Mouse (Mus musculus): ENCODE measurements around the gene Clip2.

The Clip2 gene

DNA sequence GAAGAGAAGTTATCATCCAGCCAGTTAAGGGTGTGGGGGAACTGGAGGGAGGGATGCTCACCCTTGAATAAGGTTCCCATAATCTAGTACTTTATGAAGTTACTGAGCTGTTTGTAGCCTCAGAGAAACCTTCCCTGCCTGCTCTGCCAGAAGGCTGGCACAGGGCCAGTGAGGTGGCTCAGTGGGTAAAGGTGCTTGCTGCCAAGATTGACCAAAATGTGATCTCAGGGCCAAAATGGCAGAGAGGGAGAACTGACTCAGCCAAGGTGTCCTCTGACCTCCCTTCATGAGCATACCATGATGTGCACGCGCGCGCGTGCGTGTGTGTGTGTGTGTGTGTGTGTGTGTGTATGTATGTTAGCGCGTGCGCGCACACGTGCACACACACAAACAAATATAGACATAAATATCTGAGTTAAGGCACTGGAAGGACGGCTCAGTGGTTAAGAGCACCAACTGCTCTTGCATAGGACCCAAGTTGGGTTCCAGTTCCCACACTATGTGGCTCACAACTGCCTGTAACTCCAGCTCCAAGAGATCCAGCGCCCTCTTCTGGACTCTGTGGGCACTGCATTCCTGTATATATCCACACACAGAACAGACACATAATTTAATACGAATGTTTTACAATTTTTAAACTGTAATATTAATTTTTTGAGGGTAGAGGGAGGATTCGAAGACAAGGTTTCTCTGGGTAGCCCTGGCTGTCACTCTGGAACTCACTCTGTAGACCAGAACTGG lies 26.1 kb downstream of the Clip2 start:
- DNase-seq (ENCODE audit: low spot score in 2 of 2): no peak

DNA sequence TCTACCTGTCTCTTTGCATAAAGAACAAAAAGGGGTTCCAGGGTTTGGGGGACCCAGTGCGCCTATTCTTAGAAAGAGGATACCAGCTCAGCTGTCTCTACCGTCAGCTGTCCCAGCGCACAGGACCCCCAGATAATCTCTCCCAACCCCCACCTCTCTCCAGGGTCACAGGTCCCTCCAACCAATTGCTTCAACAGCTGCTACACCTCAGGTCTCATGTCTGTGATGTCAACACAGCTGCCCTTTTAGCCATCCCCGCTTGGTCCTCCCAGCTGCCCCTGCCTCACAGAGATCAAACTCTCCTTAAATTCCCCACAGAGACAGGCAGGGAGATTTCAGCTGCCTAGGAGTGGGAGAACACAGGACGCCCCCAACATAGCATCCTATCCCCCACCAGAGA lies 28.5 kb downstream of the Clip2 start:
- DNase-seq (ENCODE audit: low spot score in 2 of 2): no peak

DNA sequence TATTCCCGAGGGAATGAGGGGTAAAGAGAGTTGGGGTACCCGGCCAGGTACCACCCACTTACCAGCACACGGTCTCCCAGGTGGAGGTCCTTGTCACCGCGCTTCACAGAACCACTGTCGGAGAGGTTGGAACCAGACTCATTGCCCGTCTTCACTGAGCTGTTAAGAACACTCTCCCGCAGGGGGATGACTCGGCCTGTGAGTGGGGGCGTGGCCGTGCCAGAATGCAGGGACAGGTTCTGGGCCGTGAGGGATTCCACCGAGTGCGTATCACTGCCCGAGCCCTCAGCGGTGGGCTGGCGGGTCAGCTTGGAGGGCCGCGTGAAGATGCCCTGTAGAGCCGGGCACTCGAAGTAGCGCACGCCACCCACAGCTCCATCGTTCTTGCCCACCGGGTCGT lies 29.7 kb downstream of the Clip2 start:
- DNase-seq (ENCODE audit: low spot score in 2 of 2): no peak

DNA sequence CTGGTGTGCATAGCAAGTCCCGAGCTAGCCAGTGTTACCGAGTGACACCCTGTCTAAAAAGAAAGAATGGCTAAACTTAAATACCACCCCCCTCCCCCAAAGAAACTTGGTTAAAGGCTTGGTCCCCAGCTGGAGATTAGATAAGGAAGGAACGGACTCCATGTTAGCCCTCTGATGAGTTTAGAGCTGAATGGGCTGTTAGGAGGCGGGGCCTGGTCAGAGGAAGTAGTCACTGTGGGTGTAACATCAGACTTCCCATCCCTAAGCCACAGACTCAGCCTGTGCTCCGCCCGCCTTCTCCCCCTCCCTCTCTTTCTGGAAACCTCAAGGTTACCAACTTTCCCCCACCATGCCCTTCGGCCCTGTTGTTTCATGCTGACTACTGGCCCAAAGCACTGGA lies 30.4 kb downstream of the Clip2 start:
- no peak for DNase-seq (ENCODE audit: low spot score in 2 of 2)

DNA sequence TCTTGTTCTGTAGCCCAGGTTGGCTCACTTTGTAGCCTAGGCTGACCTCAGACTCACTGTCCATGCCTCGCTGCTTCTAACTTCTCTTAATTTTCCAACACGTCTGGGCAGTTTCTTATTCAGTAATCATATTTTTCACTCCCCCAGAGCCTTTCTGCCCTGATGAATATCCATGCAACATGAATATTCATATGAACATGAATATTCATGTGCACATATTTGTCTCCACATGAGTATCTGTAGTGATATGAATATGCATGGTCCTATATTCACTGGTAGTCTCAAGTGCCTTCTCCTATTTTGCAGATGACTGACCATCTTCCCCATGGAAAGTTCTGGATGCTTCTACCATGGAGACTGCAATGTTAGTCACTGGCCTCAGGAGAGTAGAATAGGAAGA lies 31.1 kb downstream of the Clip2 start:
- no peak for DNase-seq (ENCODE audit: low spot score in 2 of 2)

DNA sequence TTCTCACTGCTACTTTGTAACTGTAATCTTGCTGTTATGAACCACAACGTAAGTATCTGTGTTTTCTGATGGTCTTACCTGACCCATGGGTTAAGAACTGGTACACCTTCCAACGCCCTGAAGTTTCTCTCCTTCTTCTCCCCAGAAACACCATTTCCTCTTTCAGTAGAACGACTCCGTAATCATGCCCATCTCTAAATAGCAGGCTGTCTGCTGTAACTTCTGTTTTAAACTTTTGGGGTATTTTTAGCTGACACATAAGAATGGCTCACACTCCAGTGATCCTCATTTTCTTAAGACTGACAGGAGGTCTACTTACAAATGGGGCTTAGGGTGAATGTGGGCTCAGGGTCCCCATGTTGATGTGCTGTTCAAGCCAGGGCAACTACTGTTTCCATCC lies 32.1 kb downstream of the Clip2 start:
- DNase-seq (ENCODE audit: low spot score in 2 of 2): no peak

DNA sequence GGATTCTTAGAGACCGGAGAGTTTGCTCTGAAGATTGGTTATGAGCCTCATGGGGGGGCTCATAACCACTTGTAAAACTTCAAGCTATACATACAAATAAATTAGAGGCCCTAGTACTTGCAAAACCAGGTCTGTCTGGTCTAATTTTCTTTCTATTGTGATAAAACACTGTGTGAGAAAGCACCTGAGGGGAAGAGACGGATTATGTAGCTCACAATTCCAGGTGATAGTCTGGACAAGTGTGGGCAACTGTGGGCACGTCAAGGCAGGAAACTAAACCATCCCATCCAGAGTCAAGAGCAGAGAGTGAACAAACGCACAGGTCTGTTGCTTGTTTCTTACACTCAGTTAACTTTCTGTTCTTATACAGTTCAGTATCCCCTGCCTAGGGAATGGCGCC lies 32.8 kb downstream of the Clip2 start:
- DNase-seq (ENCODE audit: low spot score in 2 of 2): no peak

DNA sequence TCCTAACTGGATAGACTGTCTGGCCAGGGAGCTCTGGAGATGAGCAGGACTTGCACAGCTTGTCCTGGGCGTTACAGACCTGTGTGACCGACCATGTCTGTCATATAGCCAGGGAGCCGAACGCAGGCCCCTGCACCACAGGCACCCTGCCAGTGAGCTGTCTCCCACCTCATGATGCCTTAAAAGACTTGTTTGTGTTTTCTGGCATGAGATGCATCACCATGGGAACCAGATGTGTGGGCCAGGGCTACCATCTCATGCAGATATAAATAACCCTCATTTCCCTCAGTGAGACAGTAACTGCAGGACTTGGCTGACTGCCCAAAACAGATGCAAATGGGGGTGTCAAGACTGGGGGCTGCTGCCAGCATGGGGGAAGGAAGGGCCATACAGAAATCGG lies 40.1 kb downstream of the Clip2 start:
- no peak for DNase-seq (ENCODE audit: low spot score in 2 of 2)

DNA sequence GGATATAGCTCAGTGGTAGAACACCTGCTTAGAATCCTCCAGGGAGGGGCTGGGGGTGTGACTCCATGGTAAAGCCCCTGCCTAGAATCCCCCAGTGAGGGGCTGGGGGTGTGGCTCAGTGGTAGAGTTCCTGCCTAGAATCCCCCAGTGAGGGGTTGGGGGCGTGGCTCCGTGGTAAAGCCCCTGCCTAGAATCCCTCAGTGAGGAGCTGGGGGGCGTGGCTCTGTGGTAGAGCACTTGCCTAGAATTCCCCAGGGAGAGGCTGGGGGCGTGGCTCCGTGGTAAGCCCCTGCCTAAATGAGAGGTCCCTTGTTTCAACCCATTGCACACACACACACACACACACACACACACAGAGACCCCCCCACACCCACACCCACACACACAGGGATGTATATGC lies 42.0 kb downstream of the Clip2 start:
- DNase-seq (ENCODE audit: low spot score in 2 of 2): no peak

DNA sequence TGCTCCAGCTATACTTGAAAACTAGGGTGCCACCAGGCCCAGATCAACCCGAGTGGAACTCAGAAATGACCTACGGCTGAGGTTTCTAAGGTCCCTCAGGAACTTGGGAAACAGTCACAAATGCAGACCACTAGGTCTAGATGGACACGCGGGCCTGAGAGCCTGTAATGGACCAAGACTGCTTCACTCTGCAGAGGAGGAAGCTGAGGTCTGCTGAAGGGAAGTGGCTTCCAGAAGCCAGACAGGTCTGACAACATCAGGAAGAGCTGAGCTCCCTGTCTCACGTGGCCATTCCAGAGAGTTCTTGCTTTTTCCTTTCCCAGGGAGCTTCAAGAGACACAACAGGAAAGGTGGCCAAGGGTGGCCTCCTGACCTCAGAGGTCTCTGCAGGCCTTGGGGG lies 43.3 kb downstream of the Clip2 start:
- no peak for DNase-seq (ENCODE audit: low spot score in 2 of 2)

DNA sequence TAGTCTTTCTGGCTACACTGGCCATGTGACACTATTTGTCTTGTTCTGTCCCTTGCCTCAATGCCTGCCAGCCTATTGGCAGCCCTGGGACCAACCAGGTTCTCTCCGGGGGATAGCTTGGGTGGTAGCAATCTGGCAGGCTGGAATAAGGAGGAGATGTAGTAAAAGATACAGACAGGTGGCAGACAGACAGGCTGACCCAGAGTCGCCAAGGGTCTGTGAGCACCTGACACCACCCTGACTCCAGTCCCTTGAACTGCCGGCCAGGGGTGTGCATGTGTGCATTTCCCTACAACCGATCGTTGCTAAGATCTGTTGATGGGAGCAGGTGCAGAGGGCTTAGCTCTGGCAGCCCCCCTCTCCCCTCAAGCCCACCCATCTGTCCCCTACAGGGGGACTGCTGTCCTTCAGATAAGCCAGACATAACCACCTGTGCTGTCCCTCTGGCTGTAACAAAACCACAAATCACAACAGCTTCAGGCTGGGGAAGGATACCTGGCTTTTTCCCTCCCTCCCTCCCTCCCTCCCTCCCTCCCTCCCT lies 44.3 kb downstream of the Clip2 start:
- no peak for DNase-seq (ENCODE audit: low spot score in 2 of 2)

DNA sequence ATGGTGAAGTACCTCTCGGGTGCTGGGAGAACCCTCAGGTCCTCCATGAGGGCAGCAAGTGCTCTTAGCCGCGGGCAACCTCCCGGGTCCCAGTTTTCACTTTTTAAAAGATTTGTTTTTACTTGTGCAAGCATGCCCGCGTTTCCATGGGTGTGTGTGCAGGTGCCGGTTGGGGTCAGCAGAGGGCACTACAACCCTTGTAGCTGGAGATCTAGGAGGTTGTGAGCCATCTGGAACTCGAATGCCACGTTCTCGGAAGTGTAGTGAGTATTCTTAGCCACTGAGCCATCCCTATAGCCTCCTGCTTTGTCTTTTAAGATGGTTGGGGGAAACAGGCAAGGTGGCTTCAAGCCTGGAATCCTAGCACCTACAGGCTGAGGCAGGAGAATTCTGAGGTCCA lies 44.9 kb downstream of the Clip2 start:
- DNase-seq (ENCODE audit: low spot score in 2 of 2): peak; percentile 66 to 77

DNA sequence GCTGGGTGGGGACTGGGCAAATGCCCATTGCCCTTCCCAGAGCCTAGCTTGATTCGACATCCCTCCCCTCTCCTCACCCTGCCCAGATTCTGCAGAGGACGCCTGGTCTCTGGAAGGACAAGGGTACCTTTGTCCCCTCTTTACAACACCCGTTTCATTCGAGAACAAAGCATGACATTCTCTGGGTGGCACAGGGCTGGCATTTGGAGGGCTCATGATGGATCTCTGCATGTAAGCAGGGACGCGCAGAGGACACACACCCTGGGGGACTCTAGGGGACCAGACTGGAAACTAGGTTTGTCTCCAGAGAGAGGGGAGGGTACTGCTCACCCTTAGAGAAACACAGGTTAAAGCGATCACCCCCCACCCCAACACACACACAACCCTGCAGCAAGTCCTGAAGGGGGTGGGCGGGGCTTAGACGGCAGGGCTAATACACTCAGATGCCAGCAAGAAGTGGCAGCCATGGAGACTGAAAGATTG lies 46.4 kb downstream of the Clip2 start:
- DNase-seq (ENCODE audit: low spot score in 2 of 2): no peak

DNA sequence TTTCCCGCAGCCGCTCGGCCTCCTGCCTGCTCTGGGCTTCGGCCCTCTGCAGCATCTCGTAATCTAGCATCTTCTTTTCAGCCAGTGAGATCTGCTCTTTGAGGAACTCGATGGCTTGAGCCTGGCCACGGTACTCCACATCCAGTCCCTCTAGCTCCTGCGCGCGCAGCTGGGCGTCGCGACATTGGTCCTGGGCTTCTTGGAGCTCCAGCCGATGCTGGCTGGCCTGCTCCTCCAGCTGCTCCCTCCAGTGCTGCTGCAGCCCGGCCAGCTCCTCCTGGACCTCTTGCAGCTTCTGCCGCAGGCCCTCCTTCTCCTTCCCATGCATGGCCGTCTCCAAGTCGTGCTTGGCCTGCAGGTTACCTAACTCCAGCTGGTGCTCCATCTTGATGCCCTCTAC lies 49.6 kb downstream of the Clip2 start:
- DNase-seq (ENCODE audit: low spot score in 2 of 2): no peak

DNA sequence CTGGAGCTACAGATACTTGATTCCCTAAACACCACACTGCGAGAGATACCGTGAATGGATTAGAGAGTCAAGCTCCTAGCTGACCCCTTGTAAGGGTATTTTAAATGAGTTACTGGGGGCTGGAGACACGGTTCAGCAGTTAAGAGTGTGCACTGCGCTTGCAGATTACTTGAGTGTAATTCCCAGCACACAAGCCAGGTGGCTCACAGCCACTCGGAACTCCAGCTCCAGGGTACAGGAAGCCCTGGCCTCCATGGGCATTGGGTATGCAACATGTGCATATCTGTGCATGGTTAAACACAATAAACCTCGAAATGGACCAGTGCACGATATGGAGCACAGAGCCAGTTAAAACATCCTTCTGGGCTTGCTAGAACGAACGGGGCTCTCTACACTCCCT lies 50.8 kb downstream of the Clip2 start:
- no peak for DNase-seq (ENCODE audit: low spot score in 2 of 2)

DNA sequence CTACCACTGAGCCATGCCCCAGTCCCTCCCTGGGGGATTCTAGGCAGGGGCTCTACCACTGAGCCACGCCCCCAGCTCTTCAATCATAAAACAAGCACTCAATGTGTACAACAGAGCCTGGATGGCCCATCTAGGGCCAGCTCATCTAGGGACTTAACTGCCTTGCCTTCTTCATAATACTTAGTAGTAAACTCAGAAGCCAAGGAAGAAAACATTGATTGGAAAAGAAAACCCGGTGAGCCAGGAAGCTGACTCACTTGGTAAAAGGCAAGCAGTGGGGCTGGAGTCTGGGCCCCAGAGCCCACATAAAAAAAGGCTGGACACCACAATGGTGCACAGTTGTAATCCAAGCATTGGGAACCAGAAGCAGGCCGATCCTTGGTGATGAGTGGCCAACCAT lies 51.6 kb downstream of the Clip2 start:
- no peak for DNase-seq (ENCODE audit: low spot score in 2 of 2)

DNA sequence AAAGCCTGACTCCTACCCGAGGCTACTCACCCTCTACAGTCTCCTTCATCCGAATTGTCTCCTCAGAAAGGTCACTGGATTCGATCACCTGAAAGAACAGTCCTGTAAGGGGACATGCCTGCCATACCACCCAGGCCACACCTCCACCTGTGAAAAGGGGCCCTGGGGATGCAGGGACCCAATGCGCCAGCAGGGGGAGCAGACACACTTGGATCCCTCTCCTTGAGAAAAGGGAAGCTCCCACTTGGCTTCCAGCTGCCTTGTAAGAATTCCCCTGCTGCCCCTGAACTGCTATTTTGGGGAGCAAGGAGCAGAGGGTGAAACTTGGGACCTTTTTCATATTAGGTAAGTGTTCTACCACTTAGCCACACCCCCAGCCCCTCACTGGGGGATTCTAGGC lies 52.2 kb downstream of the Clip2 start:
- peak in 1 of 2 experiments; percentile 51 for DNase-seq (ENCODE audit: low spot score in 2 of 2)

DNA sequence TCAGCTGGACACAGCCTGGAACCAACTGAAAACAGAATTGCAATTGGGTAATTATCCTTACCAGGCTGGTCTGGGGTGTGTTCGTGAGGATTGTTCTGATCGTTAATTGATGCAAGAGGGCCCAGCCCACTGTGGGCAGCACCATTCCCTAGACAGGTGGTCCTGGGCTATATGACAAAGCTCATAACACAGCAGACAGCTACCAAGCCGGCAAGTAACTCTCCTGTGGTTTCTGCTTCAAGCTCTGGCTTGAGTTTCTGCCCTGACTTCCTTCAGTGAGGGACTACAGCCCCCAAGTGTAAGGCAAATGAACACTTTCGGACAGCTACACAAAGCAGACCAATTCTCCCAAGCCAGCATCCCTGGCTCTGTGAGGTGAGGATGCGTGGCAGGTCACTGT lies 55.2 kb downstream of the Clip2 start:
- no peak for DNase-seq (ENCODE audit: low spot score in 2 of 2)

DNA sequence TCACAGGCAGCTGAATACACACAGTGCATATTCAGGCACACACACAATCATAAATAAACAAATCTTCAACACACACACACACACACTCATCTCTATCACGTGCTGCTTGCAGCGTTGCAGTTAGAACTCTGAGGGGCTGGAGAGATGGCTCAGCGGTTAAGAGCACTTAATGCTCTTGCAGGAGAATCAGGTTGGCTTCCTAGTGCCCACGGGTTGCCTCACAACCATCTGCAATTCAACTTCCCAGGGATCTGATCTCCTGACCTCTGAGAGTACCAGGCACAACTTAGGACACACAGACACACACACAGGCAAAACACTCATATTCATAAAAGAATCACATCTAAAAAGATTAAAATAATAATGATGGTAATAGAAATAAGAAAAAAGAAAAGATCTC lies 56.4 kb downstream of the Clip2 start:
- no peak for DNase-seq (ENCODE audit: low spot score in 2 of 2)

DNA sequence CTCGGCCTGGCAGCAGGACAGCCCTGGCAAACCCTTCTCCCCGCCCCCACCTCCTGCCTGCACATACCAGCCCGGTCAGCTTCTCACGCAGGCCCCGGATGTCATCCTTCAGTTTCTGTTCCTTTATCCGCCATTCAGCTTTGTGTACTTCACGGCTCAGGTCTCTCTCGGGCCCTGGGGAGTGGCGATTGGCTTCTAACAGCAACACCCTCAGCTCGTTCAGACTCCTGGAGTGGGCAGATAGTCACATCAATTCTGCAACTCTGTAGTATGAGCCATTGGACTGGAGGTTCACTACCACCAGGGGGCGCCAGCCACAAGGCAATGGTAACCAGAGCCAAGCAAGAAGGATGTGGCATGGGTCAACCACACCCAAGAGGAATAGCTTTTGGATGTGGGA lies 58.1 kb downstream of the Clip2 start:
- DNase-seq (ENCODE audit: low spot score in 2 of 2): peak; percentile 74 to 92

DNA sequence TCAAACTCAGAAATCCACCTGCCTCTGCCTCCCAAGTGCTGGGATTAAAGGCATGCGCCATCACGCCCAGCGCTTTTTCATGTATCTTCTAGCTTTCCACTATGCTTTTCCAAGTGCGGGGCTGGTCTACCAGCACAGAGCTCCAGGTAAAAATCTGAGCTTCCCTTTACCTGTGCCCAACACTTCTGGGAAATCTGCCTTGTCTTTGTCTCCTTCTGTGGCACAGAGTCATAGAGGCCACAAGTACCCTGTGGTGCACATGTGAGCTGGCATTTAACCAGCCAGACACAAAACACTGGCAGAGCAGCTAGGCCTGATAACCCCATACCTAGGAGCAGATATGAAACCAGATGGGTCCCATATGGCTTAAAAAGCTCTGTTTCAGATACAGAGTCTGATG lies 59.3 kb downstream of the Clip2 start:
- DNase-seq (ENCODE audit: low spot score in 2 of 2): no peak

DNA sequence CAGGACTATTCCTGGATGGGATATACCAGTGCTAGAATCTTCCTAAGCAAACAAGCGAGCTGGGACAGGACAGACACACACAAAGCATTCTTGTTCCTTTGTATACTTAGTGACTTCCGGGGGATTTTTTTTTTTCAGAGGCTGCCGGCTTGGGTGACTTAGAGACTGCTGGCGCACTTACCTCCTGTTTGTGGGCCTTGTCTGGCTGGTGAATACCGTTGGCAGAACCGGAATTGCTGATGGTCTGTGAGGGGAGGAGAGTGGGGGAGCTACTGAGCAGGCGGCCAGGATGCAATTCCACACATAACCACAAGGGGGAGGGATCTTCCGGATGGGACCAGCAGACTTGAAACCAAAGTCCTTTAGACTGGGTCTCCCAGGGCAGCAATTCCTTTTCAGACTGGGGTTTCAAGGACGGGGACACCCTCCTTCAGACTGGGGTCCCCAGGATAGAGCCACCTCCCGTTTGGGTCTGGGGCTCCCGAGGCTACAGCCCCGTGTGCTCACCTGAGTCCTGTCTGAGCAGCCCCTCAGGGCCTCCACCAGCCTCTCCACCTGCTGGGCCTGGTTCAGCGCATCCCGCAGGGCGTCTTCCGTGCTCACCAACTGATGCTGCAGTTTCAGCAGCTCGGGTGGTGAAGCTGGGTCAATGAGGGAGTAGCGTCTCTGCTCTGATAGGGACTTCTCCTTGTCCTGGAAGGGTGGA lies 60.4 kb downstream of the Clip2 start:
- peak; percentile 87 to 96 for DNase-seq (ENCODE audit: low spot score in 2 of 2)

DNA sequence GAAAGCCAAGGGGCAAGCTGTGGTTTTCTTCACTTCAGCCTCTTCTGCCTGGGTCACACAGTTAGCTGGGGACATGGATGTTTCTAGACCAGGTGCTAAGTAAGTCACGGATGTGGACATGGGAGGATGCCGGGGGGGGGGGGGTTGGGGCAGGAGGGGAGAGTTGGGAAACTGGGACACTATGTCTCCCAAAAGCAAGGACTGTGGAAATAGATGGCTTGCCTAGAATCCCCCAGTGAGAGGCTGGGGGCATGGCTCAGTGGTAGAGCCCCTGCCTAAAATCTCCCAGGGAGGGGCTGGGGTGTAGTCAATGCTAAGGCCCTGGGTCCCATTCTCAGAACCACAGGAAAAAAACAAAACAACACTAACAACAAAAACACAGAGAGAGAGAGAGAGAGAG lies 61.0 kb downstream of the Clip2 start:
- no peak for DNase-seq (ENCODE audit: low spot score in 2 of 2)
